Mouse (Mus musculus): Measurements from ENCODE around the gene Fam19a2. TPM values are rescaled to one million over a fixed set of nuclear protein-coding genes. Genes with fewer than 3 reads are reported as not detected.

Fam19a2 gene
- polyA plus RNA-seq, 1 experiment from 2014 or later: 63.8 TPM

GRCm38 (mm10) chr10:123402460-123402859 is 138.7 kb downstream of the Fam19a2 start:
- DNase-seq: no peak
- no peak overlapping the region for H3K9ac ChIP-seq (replicated peaks; ENCODE audit: low read length)
- H3K27ac ChIP-seq (replicated peaks; ENCODE audit: low read depth, low read length): no peak overlapping the region
- no peak overlapping the region for H3K4me3 ChIP-seq (replicated peaks; ENCODE audit: low read depth, low read length)
- WGBS: 46% methylated on average over 3 of the region's 3 CpGs
- no peaks in the 10 kb centered on the region for H3K27me3 ChIP-seq (ENCODE audit: control insufficient read depth, insufficient read depth, low read length)
- H3K4me2 ChIP-seq (ENCODE audit: low read length): no peak overlapping the region
- ATAC-seq (ENCODE audit: low FRiP score, low TSS enrichment): no peak
- peaks cover 10% of the 10 kb centered on the region for H3K4me1 ChIP-seq (ENCODE audit: control insufficient read depth, insufficient read depth, low read length)
- H3K36me3 ChIP-seq (ENCODE audit: control insufficient read depth, insufficient read depth, low read length): no peaks in the 10 kb centered on the region
- peaks cover 10% of the 10 kb centered on the region for H3K9me3 ChIP-seq (ENCODE audit: control insufficient read depth, low read length)

- Histone ChIP-seq H3K4me3 (replicated peaks; ENCODE audit: low read depth, low read length) (no peak overlapping the region), H3K9me3 (ENCODE audit: control insufficient read depth, low read length) (no peaks in the 10 kb centered on the region), H3K27ac (replicated peaks; ENCODE audit: low read depth, low read length) (no peak overlapping the region), H3K36me3 (ENCODE audit: control insufficient read depth, insufficient read depth, low read length) (no peaks in the 10 kb centered on the region), H3K9ac (replicated peaks; ENCODE audit: low read length) (no peak overlapping the region), H3K4me1 (ENCODE audit: control insufficient read depth, insufficient read depth, low read length) (peaks cover 13% of the 10 kb centered on the region; the same call in 1 of the 2 replicates), H3K4me2 (ENCODE audit: low read length) (no peak overlapping the region), H3K27me3 (ENCODE audit: control insufficient read depth, insufficient read depth, low read length) (no peaks in the 10 kb centered on the region)
- 98% methylated on average over 1 of the region's 1 CpGs for WGBS
- DNase-seq: no peak
- ATAC-seq (ENCODE audit: low FRiP score, low TSS enrichment): no peak
These were observed 151.2 kb downstream of the Fam19a2 start for GRCm38 (mm10) chr10:123414953-123415352.

- DNase-seq: peak; percentile 74
- ATAC-seq (ENCODE audit: low FRiP score, low TSS enrichment): no peak
- Histone ChIP-seq H3K9ac (replicated peaks; ENCODE audit: low read length) (no peak overlapping the region), H3K4me1 (ENCODE audit: control insufficient read depth, insufficient read depth, low read length) (peaks cover 13% of the 10 kb centered on the region; the same call in 1 of the 2 replicates), H3K36me3 (ENCODE audit: control insufficient read depth, insufficient read depth, low read length) (no peaks in the 10 kb centered on the region), H3K9me3 (ENCODE audit: control insufficient read depth, low read length) (no peaks in the 10 kb centered on the region), H3K27me3 (ENCODE audit: control insufficient read depth, insufficient read depth, low read length) (no peaks in the 10 kb centered on the region), H3K4me3 (replicated peaks; ENCODE audit: low read depth, low read length) (no peak overlapping the region), H3K4me2 (ENCODE audit: low read length) (no peak overlapping the region), H3K27ac (replicated peaks; ENCODE audit: low read depth, low read length) (no peak overlapping the region)
- WGBS: 41% methylated on average over 4 of the region's 4 CpGs
These were observed 152.2 kb downstream of the Fam19a2 start for GRCm38 (mm10) chr10:123416024-123416423.

- H3K9ac ChIP-seq (replicated peaks; ENCODE audit: low read length): no peak overlapping the region
- no peaks in the 10 kb centered on the region for H3K27me3 ChIP-seq (ENCODE audit: control insufficient read depth, insufficient read depth, low read length)
- no peaks in the 10 kb centered on the region for H3K9me3 ChIP-seq (ENCODE audit: control insufficient read depth, low read length)
- no peaks in the 10 kb centered on the region for H3K36me3 ChIP-seq (ENCODE audit: control insufficient read depth, insufficient read depth, low read length)
- no peak overlapping the region for H3K4me3 ChIP-seq (replicated peaks; ENCODE audit: low read depth, low read length)
- no peak for ATAC-seq (ENCODE audit: low FRiP score, low TSS enrichment)
- WGBS: 78% methylated on average over 7 of the region's 7 CpGs
- H3K4me1 ChIP-seq (ENCODE audit: control insufficient read depth, insufficient read depth, low read length): peaks cover 13% of the 10 kb centered on the region; the same call in 1 of the 2 replicates
- H3K27ac ChIP-seq (replicated peaks; ENCODE audit: low read depth, low read length): no peak overlapping the region
- H3K4me2 ChIP-seq (ENCODE audit: low read length): no peak overlapping the region
- no peak for DNase-seq
These were observed 154.9 kb downstream of the Fam19a2 start for GRCm38 (mm10) chr10:123418616-123419173.

- Histone ChIP-seq H3K4me1 (ENCODE audit: control insufficient read depth, insufficient read depth, low read length) (peaks cover 13% of the 10 kb centered on the region; the same call in 1 of the 2 replicates), H3K9ac (replicated peaks; ENCODE audit: low read length) (no peak overlapping the region), H3K4me2 (ENCODE audit: low read length) (no peak overlapping the region), H3K9me3 (ENCODE audit: control insufficient read depth, low read length) (no peaks in the 10 kb centered on the region), H3K4me3 (replicated peaks; ENCODE audit: low read depth, low read length) (no peak overlapping the region), H3K27me3 (ENCODE audit: control insufficient read depth, insufficient read depth, low read length) (no peaks in the 10 kb centered on the region), H3K36me3 (ENCODE audit: control insufficient read depth, insufficient read depth, low read length) (no peaks in the 10 kb centered on the region), H3K27ac (replicated peaks; ENCODE audit: low read depth, low read length) (no peak overlapping the region)
- no peak for DNase-seq
- WGBS: 70% methylated on average over 1 of the region's 1 CpGs
- no peak for ATAC-seq (ENCODE audit: low FRiP score, low TSS enrichment)
These were observed 156.5 kb downstream of the Fam19a2 start for GRCm38 (mm10) chr10:123420249-123420648.

GRCm38 (mm10) chr10:123424482-123424881 is 160.7 kb downstream of the Fam19a2 start:
- Histone ChIP-seq H3K36me3 (ENCODE audit: control insufficient read depth, insufficient read depth, low read length) (no peaks in the 10 kb centered on the region), H3K4me2 (ENCODE audit: low read length) (no peak overlapping the region), H3K9me3 (ENCODE audit: control insufficient read depth, low read length) (no peaks in the 10 kb centered on the region), H3K27me3 (ENCODE audit: control insufficient read depth, insufficient read depth, low read length) (no peaks in the 10 kb centered on the region), H3K27ac (replicated peaks; ENCODE audit: low read depth, low read length) (no peak overlapping the region), H3K4me3 (replicated peaks; ENCODE audit: low read depth, low read length) (no peak overlapping the region), H3K4me1 (ENCODE audit: control insufficient read depth, insufficient read depth, low read length) (no peaks in the 10 kb centered on the region), H3K9ac (replicated peaks; ENCODE audit: low read length) (no peak overlapping the region)
- DNase-seq: no peak
- WGBS: 95% methylated on average over 3 of the region's 3 CpGs
- no peak for ATAC-seq (ENCODE audit: low FRiP score, low TSS enrichment)

GRCm38 (mm10) chr10:123426527-123427363 is 162.9 kb downstream of the Fam19a2 start:
- ATAC-seq (ENCODE audit: low FRiP score, low TSS enrichment) (no peak), DNase-seq (no peak)
- Histone ChIP-seq H3K27ac (replicated peaks; ENCODE audit: low read depth, low read length) (no peak overlapping the region), H3K9me3 (ENCODE audit: control insufficient read depth, low read length) (no peaks in the 10 kb centered on the region), H3K4me1 (ENCODE audit: control insufficient read depth, insufficient read depth, low read length) (no peaks in the 10 kb centered on the region), H3K4me2 (ENCODE audit: low read length) (no peak overlapping the region), H3K36me3 (ENCODE audit: control insufficient read depth, insufficient read depth, low read length) (no peaks in the 10 kb centered on the region), H3K9ac (replicated peaks; ENCODE audit: low read length) (no peak overlapping the region), H3K27me3 (ENCODE audit: control insufficient read depth, insufficient read depth, low read length) (no peaks in the 10 kb centered on the region), H3K4me3 (replicated peaks; ENCODE audit: low read depth, low read length) (no peak overlapping the region)
- 80% methylated on average over 8 of the region's 8 CpGs for WGBS

- WGBS: 86% methylated on average over 5 of the region's 5 CpGs
- H3K9me3 ChIP-seq (ENCODE audit: control insufficient read depth, low read length): no peaks in the 10 kb centered on the region
- ATAC-seq (ENCODE audit: low FRiP score, low TSS enrichment) (no peak), DNase-seq (no peak)
- H3K4me3 ChIP-seq (replicated peaks; ENCODE audit: low read depth, low read length): no peak overlapping the region
- no peak overlapping the region for H3K9ac ChIP-seq (replicated peaks; ENCODE audit: low read length)
- H3K27me3 ChIP-seq (ENCODE audit: control insufficient read depth, insufficient read depth, low read length): no peaks in the 10 kb centered on the region
- no peaks in the 10 kb centered on the region for H3K4me1 ChIP-seq (ENCODE audit: control insufficient read depth, insufficient read depth, low read length)
- H3K27ac ChIP-seq (replicated peaks; ENCODE audit: low read depth, low read length): no peak overlapping the region
- H3K36me3 ChIP-seq (ENCODE audit: control insufficient read depth, insufficient read depth, low read length): no peaks in the 10 kb centered on the region
- H3K4me2 ChIP-seq (ENCODE audit: low read length): no peak overlapping the region
These were observed 167.8 kb downstream of the Fam19a2 start for GRCm38 (mm10) chr10:123431569-123431968.

- no peak overlapping the region for H3K27ac ChIP-seq (replicated peaks; ENCODE audit: low read depth, low read length)
- no peaks in the 10 kb centered on the region for H3K36me3 ChIP-seq (ENCODE audit: control insufficient read depth, insufficient read depth, low read length)
- no peak overlapping the region for H3K4me2 ChIP-seq (ENCODE audit: low read length)
- no peaks in the 10 kb centered on the region for H3K9me3 ChIP-seq (ENCODE audit: control insufficient read depth, low read length)
- no peak overlapping the region for H3K4me3 ChIP-seq (replicated peaks; ENCODE audit: low read depth, low read length)
- 77% methylated on average over 4 of the region's 4 CpGs for WGBS
- H3K4me1 ChIP-seq (ENCODE audit: control insufficient read depth, insufficient read depth, low read length): no peaks in the 10 kb centered on the region
- no peak overlapping the region for H3K9ac ChIP-seq (replicated peaks; ENCODE audit: low read length)
- ATAC-seq (ENCODE audit: low FRiP score, low TSS enrichment): no peak
- DNase-seq: no peak
- H3K27me3 ChIP-seq (ENCODE audit: control insufficient read depth, insufficient read depth, low read length): no peaks in the 10 kb centered on the region
These were observed 173.8 kb downstream of the Fam19a2 start for GRCm38 (mm10) chr10:123437576-123437975.
